Mouse (Mus musculus) embryonic facial prominence, embryonic 13.5 days (tissue): ENCODE data around the gene Usp46. TPM values are rescaled to one million over a fixed set of nuclear protein-coding genes. Genes with fewer than 3 reads are reported as not detected.

Source experiments
- polyA plus RNA-seq: library from polyadenylated mRNA; unstranded; fragments of >200 nt; fragmentation: Nextera tagmentation; extraction: Ambion mirVana; gene quantifications from 2 replicates; pipeline ENCODE4 v1.2.1, GENCODE M21; 2015

Usp46 gene
- polyA plus RNA-seq, 1 experiment from 2014 or later = 36.5 TPM

Other genes starting within 250 kb of the Usp46 start
- 148 and 177 TPM in 2 replicates for gene Rasl11b, start 126.9 kb upstream of the Usp46 start, polyA plus RNA-seq